Comparison of ENCODE assay signal across 20 mouse cellular contexts in genomic region chr2:168728045-168728444, GRCm38 (mm10). TPM values are rescaled to one million over a fixed set of nuclear protein-coding genes. Genes with fewer than 3 reads are reported as not detected.
DNase-seq lines count a peak whose midpoint lies in the region; ATAC-seq lines count a peak whose summit lies in the region.
"Had no signal": no experiment of that assay in that cellular context is flagged by ENCODE, and none has a peak within 500 bp of the region (broad histone marks: within the 10 kb centered on the region; RNA-seq: fewer than 3 reads in every experiment).

No protein-coding gene starts in this region.

- 87% methylated on average over 12 of the region's 12 CpGs for WGBS in midbrain, embryonic 10.5 days
- WGBS in midbrain, embryonic 13.5 days, result 88% methylated on average over 12 of the region's 12 CpGs
- 64% methylated on average over 12 of the region's 12 CpGs for WGBS in heart, embryonic 12.5 days

- H3K27me3 ChIP-seq in midbrain, embryonic 10.5 days (ENCODE audit: low read depth, poor library complexity, severe bottlenecking), result no peaks in the 10 kb centered on the region
- no peaks in the 10 kb centered on the region for H3K27me3 ChIP-seq in midbrain, embryonic 13.5 days
- H3K27me3 ChIP-seq in heart, embryonic 12.5 days (replicated peaks), result no peaks in the 10 kb centered on the region
- H3K27me3 ChIP-seq: embryonic facial prominence, embryonic 13.5 days; hindbrain, embryonic 13.5 days; limb, embryonic 13.5 days had no signal

- 0 out of 2 replicates have a peak, but pooled peaks cover 2% of the 10 kb centered on the region for H3K9me3 ChIP-seq in midbrain, embryonic 10.5 days (replicated peaks)
- no peaks in the 10 kb centered on the region for H3K9me3 ChIP-seq in midbrain, embryonic 13.5 days
- 0 out of 2 replicates have a peak, but pooled peaks cover 5% of the 10 kb centered on the region for H3K9me3 ChIP-seq in heart, embryonic 12.5 days (replicated peaks)
- H3K9me3 ChIP-seq: hindbrain, embryonic 13.5 days; limb, embryonic 13.5 days had no signal

- no peak for ATAC-seq in midbrain, embryonic 13.5 days
- no peak for ATAC-seq in heart, embryonic 12.5 days (ENCODE audit: insufficient number of reproducible peaks, low FRiP score)

- H3K4me3 ChIP-seq in midbrain, embryonic 10.5 days, result no peak overlapping the region
- H3K4me3 ChIP-seq in midbrain, embryonic 13.5 days (replicated peaks), result no peak overlapping the region
- no peak overlapping the region for H3K4me3 ChIP-seq in heart, embryonic 12.5 days
- H3K4me3 ChIP-seq: embryonic facial prominence, embryonic 13.5 days; hindbrain, embryonic 13.5 days; limb, embryonic 13.5 days had no signal

- DNase-seq in gastrocnemius, postnatal 25 days, result peak; percentile 41
- no peak for DNase-seq in gastrocnemius, postnatal 36 days
- no peak for DNase-seq in midbrain, embryonic 10.5 days (ENCODE audit: low spot score)
- peak; percentile 86 for DNase-seq in skeletal muscle tissue, adult 2 months (ENCODE audit: low read depth, low spot score)
- no peak for DNase-seq in embryo, embryonic 10 days (ENCODE audit: low spot score)
- no peak for DNase-seq in ovary, postnatal 10 days (ENCODE audit: low spot score)
- DNase-seq: cerebellum, postnatal 25 days; kidney, adult 11 months; kidney, postnatal 36 days; layer of hippocampus, postnatal 36 days; lung, embryonic 14.5 days; right cerebral cortex, postnatal 4 days had no signal

- no peak overlapping the region for H3K9ac ChIP-seq in midbrain, embryonic 13.5 days (replicated peaks)
- H3K9ac ChIP-seq in heart, embryonic 12.5 days, result no peak overlapping the region
- H3K9ac ChIP-seq: embryonic facial prominence, embryonic 13.5 days; hindbrain, embryonic 13.5 days; limb, embryonic 13.5 days; lung, embryonic 14.5 days had no signal

- peaks cover 45% of the 10 kb centered on the region for H3K4me1 ChIP-seq in midbrain, embryonic 10.5 days
- peaks cover 48% of the 10 kb centered on the region for H3K4me1 ChIP-seq in midbrain, embryonic 13.5 days (replicated peaks)
- H3K4me1 ChIP-seq in heart, embryonic 12.5 days (replicated peaks), result peaks cover 30% of the 10 kb centered on the region

- no peak overlapping the region for H3K4me2 ChIP-seq in midbrain, embryonic 13.5 days (replicated peaks)
- 0 out of 2 replicates have a peak overlapping the region, but pooled peaks have one; percentile 8 for H3K4me2 ChIP-seq in heart, embryonic 12.5 days
- H3K4me2 ChIP-seq: embryonic facial prominence, embryonic 13.5 days; hindbrain, embryonic 13.5 days; limb, embryonic 13.5 days; lung, embryonic 14.5 days; midbrain, embryonic 11.5 days had no signal

- H3K36me3 ChIP-seq in midbrain, embryonic 10.5 days, result no peaks in the 10 kb centered on the region
- peaks cover 1% of the 10 kb centered on the region; the same call in 1 of the 2 replicates for H3K36me3 ChIP-seq in midbrain, embryonic 13.5 days
- H3K36me3 ChIP-seq in heart, embryonic 12.5 days, result no peaks in the 10 kb centered on the region
- H3K36me3 ChIP-seq: embryonic facial prominence, embryonic 13.5 days; G1E; limb, embryonic 13.5 days had no signal

- intact Hi-C loops in gastrocnemius, postnatal 36 days (cut with DNase I), result no loop called here

- H3K27ac ChIP-seq in midbrain, embryonic 10.5 days (replicated peaks), result 0 out of 2 replicates have a peak overlapping the region, but pooled peaks have one; percentile 9
- no peak overlapping the region for H3K27ac ChIP-seq in midbrain, embryonic 13.5 days
- H3K27ac ChIP-seq in heart, embryonic 12.5 days (ENCODE audit: poor library complexity, severe bottlenecking), result peak overlapping the region; percentile 61
- H3K27ac ChIP-seq: embryonic facial prominence, embryonic 13.5 days; hindbrain, embryonic 13.5 days; limb, embryonic 13.5 days had no signal

RNA-seq across cellular contexts. Expression of gene Atp9a, which starts 14.2 kb away (rescaled TPM):
- 10 to 100 TPM; 13.3 to 18.8 TPM for total RNA-seq in gastrocnemius, postnatal 25 days (2021)
- total RNA-seq in gastrocnemius, postnatal 36 days (2021), result 10 to 100 TPM; 12.7 to 14.7 TPM
- 15.5 and 23.0 TPM in 2 replicates for polyA plus RNA-seq in midbrain, embryonic 10.5 days (2016; fragmentation: Nextera tagmentation; extraction: Ambion mirVana)
- polyA plus RNA-seq in midbrain, embryonic 13.5 days (2015; fragmentation: Nextera tagmentation; extraction: Ambion mirVana), result 61.1 and 63.6 TPM in 2 replicates
- polyA plus RNA-seq in heart, embryonic 12.5 days (2016; fragmentation: Nextera tagmentation; extraction: Ambion mirVana), result 15.7 and 16.1 TPM in 2 replicates
- total RNA-seq: G1E had no signal
- polyA plus RNA-seq: G1E had no signal

RNA-seq across cellular contexts. Expression of gene Sall4, which starts 39.7 kb away (rescaled TPM):
- total RNA-seq in gastrocnemius, postnatal 25 days (2021), result 1 to 10 TPM; 1.2 to 2.2 TPM
- 1 to 10 TPM; 1.7 to 2.1 TPM for total RNA-seq in gastrocnemius, postnatal 36 days (2021)
- polyA plus RNA-seq in midbrain, embryonic 10.5 days (2016; fragmentation: Nextera tagmentation; extraction: Ambion mirVana), result 53.9 and 74.3 TPM in 2 replicates
- polyA plus RNA-seq in midbrain, embryonic 13.5 days (2015; fragmentation: Nextera tagmentation; extraction: Ambion mirVana), result 2.2 and 5.5 TPM in 2 replicates
- polyA plus RNA-seq in heart, embryonic 12.5 days (2016; fragmentation: Nextera tagmentation; extraction: Ambion mirVana), result 3.9 and 5.4 TPM in 2 replicates
- polyA plus RNA-seq: G1E; thymus, postnatal 0 days had no signal

Comparison
In these comparisons a context has a peak if more than half of its experiments do, and no peak if none do; other contexts are left out.
1. DNase-seq: peak in gastrocnemius, postnatal 25 days (single experiment) and skeletal muscle tissue, adult 2 months (single experiment); none in gastrocnemius, postnatal 36 days (0 of 2), midbrain, embryonic 10.5 days (single experiment), embryo, embryonic 10 days (single experiment) and ovary, postnatal 10 days (single experiment).